Mouse (Mus musculus) limb, embryonic 14.5 days (tissue): ENCODE results near the gene Slc19a3. TPM values are rescaled to one million over a fixed set of nuclear protein-coding genes. Genes with fewer than 3 reads are reported as not detected.

Experiments
- ATAC-seq: fragments of 200-750 bp; cut with Nextera tagmentation; 2 replicates; pipeline ENCODE4 v1.8.0; 2017; ENCODE audit warnings: low read depth, moderate number of reproducible peaks, moderate TSS enrichment; ENCODE audit not compliant: low FRiP score
- DNase-seq: peaks from one replicate; pipeline ENCODE4 v3.0.0-alpha.2; 2015; ENCODE audit warnings: low spot score
- H3K27ac ChIP-seq: fragments of 300-500 bp; sonication (generic); replicated peaks from 2 replicates; pipeline ENCODE4 v1.5.1; 2014; ENCODE audit warnings: low read depth, mild to moderate bottlenecking, low read length, moderate library complexity, mixed read lengths
- H3K27me3 ChIP-seq: fragments of 300-500 bp; sonication (generic); 2 replicates; pipeline ENCODE4 v1.6.1; 2014; ENCODE audit warnings: low read length, mixed read lengths; ENCODE audit not compliant: control insufficient read depth, insufficient read depth
- H3K36me3 ChIP-seq: fragments of 300-500 bp; sonication (generic); 2 replicates; pipeline ENCODE4 v1.6.1; 2014; ENCODE audit warnings: mild to moderate bottlenecking, low read length, moderate library complexity, mixed read lengths; ENCODE audit not compliant: control insufficient read depth, insufficient read depth
- H3K4me1 ChIP-seq: fragments of 300-500 bp; sonication (generic); 2 replicates; pipeline ENCODE4 v1.6.1; 2014; ENCODE audit warnings: antibody characterized with exemption, low read length, mixed read lengths; ENCODE audit not compliant: control insufficient read depth, insufficient read depth
- H3K4me2 ChIP-seq: fragments of 300-500 bp; sonication (generic); replicated peaks from 2 replicates; pipeline ENCODE4 v1.6.1; 2014; ENCODE audit warnings: low read depth, mild to moderate bottlenecking, low read length, moderate library complexity; ENCODE audit not compliant: severe bottlenecking
- H3K4me3 ChIP-seq: fragments of 300-500 bp; sonication (generic); replicated peaks from 2 replicates; pipeline ENCODE4 v1.5.1; 2014; ENCODE audit warnings: low read length
- H3K9ac ChIP-seq: fragments of 300-500 bp; sonication (generic); 2 replicates; pipeline ENCODE4 v1.6.1; 2014; ENCODE audit warnings: mild to moderate bottlenecking, low read depth, low read length, moderate library complexity; ENCODE audit not compliant: severe bottlenecking
- H3K9me3 ChIP-seq: fragments of 300-500 bp; sonication (generic); 2 replicates; pipeline ENCODE4 v1.6.1; 2016; ENCODE audit warnings: low read length; ENCODE audit not compliant: control insufficient read depth
- POLR2A ChIP-seq: fragments of 200-500 bp; IDR thresholded peaks from 2 replicates; pipeline ENCODE4 v1.8.0; 2012; ENCODE audit warnings: inconsistent platforms, mild to moderate bottlenecking, moderate library complexity, borderline replicate concordance; ENCODE audit not compliant: insufficient read depth, insufficient read length; ENCODE audit errors: extremely low read depth
- WGBS: fragments of 180-500 bp; shearing (Covaris S2); extraction: QIAGEN DNeasy Blood & Tissue Kit; methylation state at CpG from one replicate; pipeline ENCODE4 v1.1.7; 2014; 5-methylcytosine and 5-hydroxymethylcytosine counted together
- polyA plus RNA-seq, 2 experiments: library from polyadenylated mRNA; depleted of rRNA in 1 of 2; stranded (reverse) in 1 of 2; unstranded in 1 of 2; fragments of >200 nt; fragmentation: Nextera tagmentation in 1 of 2; extraction: Ambion mirVana in 1 of 2; gene quantifications; 2 replicates each; pipeline versions ENCODE4 v1.2.1 to v1.2.3; 2012 to 2014

The Slc19a3 gene
- polyA plus RNA-seq, 2 experiments, result 0.54 to 1.2 TPM

DNA sequence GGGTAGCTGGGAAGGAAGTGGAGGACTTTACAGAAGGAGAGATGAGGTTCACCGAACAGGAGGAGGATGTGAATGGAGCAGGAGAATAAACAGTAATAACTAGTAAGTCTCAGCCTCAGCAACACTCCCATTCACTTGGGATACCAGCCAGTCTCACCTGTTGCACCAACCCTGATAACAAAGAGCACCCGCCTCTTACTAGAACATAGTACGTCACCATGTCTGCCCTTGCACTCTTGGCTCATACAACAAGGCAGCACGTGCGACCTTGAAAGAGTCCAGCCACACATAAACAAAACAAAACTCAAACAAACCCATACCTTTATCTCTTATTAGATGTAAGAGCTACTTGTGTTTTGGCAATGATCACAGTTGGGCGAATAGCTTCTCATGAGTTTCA, 5.7 kb downstream of the Slc19a3 start:
- H3K27ac ChIP-seq, result no peak overlapping the region
- DNase-seq (no peak), ATAC-seq (no peak)
- no peaks in the 10 kb centered on the region; the same call in 1 of the 2 replicates for H3K4me1 ChIP-seq
- no peak overlapping the region for H3K4me2 ChIP-seq
- WGBS, result 89% methylated on average over 6 of the region's 6 CpGs
- no peak for TF ChIP-seq POLR2A
- H3K36me3 ChIP-seq, result no peaks in the 10 kb centered on the region
- no peak overlapping the region for H3K9ac ChIP-seq
- no peaks in the 10 kb centered on the region for H3K9me3 ChIP-seq
- no peak overlapping the region for H3K4me3 ChIP-seq
- no peaks in the 10 kb centered on the region for H3K27me3 ChIP-seq

DNA sequence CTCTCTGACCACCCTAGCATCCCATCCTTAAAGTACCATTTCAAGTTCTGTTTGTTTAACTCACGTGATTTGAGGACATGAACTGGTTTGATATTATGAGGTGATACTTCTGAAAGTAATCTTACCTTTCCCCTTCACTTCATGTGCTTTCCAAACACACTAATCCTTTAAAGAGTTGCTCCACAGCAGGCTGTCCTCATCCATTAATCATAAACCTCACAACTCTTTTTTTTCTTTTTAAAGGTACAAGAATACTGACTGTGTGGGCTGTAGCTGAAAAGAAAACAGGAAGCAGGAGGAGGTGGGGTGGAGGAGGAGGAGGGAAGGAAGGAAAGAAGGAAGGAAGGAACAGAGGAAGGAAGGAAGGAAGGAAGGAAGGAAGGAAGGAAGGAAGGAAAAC, 6.3 kb downstream of the Slc19a3 start:
- no peak overlapping the region for H3K4me3 ChIP-seq
- no peak overlapping the region for H3K4me2 ChIP-seq
- no peak overlapping the region for H3K9ac ChIP-seq
- H3K9me3 ChIP-seq, result no peaks in the 10 kb centered on the region
- ATAC-seq (no peak), DNase-seq (no peak)
- H3K36me3 ChIP-seq, result no peaks in the 10 kb centered on the region
- no peak for TF ChIP-seq POLR2A
- WGBS, result 37% methylated on average over 1 of the region's 1 CpGs
- no peaks in the 10 kb centered on the region for H3K4me1 ChIP-seq
- no peak overlapping the region for H3K27ac ChIP-seq
- no peaks in the 10 kb centered on the region for H3K27me3 ChIP-seq

DNA sequence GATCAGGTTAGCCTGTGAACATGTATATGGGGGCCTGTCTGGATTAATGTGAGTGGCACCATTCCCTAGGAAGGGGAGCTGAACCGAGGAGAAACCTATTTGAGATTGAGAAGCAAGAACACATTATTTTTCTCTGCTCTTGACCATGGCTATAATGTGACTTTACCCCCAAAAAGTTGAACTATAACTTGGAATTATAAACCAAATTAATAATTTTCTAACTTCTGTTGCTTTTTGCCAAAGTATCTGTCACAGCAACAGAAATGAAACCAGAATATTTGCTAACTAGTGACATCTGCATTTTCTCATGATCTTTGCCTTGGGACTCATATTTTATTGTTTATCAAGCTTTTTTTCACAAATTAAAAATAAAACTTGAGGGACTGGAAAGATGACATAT, 21.7 kb downstream of the Slc19a3 start:
- no peak for TF ChIP-seq POLR2A
- no peak overlapping the region for H3K9ac ChIP-seq
- WGBS, result 74% methylated on average over 1 of the region's 1 CpGs
- H3K27ac ChIP-seq, result no peak overlapping the region
- DNase-seq (no peak), ATAC-seq (no peak)
- no peak overlapping the region for H3K4me3 ChIP-seq
- H3K27me3 ChIP-seq, result no peaks in the 10 kb centered on the region
- no peak overlapping the region for H3K4me2 ChIP-seq
- H3K9me3 ChIP-seq, result no peaks in the 10 kb centered on the region
- no peaks in the 10 kb centered on the region for H3K4me1 ChIP-seq
- no peaks in the 10 kb centered on the region for H3K36me3 ChIP-seq

DNA sequence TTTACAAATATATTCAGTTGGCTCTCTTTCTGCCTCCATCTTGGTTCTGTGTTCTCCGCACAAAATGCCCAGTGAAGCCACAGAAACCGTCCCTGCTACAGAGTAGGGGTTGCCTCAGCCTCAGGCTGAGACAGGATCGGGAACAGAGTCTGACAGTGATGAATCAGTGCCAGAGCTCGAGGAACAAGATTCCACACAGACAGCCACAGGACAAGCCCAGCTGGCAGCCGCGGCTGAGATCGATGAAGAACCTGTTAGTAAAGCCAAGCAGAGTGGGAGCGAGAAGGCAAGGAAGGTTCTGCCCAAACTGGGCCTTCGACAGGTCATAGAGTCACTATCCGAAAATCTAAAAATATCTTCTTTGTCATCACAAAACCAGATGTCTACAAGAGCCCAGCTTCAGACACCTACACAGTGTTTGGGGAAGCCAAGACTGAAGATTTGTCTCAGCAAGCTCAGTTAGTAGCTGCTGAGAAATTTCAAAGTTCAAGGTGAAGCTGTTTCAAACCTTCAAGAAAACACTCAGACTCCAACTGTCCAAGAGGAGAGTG, 22.8 kb downstream of the Slc19a3 start:
- Histone ChIP-seq H3K4me2 (no peak overlapping the region), H3K4me1 (no peaks in the 10 kb centered on the region), H3K27ac (no peak overlapping the region), H3K4me3 (no peak overlapping the region), H3K9ac (no peak overlapping the region), H3K9me3 (no peaks in the 10 kb centered on the region), H3K36me3 (no peaks in the 10 kb centered on the region), H3K27me3 (no peaks in the 10 kb centered on the region)
- no peak for TF ChIP-seq POLR2A
- no peak for ATAC-seq
- no peak for DNase-seq
- WGBS, result 63% methylated on average over 10 of the region's 10 CpGs

DNA sequence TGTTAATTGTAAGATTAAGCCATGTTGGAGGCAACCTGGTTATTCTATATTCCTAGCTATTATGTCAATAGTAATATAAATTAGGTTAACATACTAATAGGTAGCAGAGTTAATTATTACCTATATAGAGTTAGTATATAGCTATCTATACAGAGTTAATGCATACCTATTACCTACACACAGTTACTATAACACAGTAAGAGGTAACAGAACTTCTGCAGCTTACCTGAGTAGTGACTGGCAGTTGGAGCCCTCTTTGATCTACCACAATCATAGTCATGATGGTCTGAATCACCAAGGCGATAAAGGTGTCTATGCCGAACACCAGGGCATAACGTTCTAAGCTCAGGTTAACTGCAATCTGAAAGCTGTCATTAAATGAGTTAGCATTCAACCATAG, 23.8 kb downstream of the Slc19a3 start:
- DNase-seq (no peak), ATAC-seq (no peak)
- Histone ChIP-seq H3K4me3 (no peak overlapping the region), H3K27ac (no peak overlapping the region), H3K27me3 (no peaks in the 10 kb centered on the region), H3K9me3 (no peaks in the 10 kb centered on the region), H3K9ac (no peak overlapping the region), H3K4me2 (no peak overlapping the region), H3K36me3 (no peaks in the 10 kb centered on the region), H3K4me1 (no peaks in the 10 kb centered on the region)
- WGBS, result 91% methylated on average over 3 of the region's 3 CpGs
- no peak for TF ChIP-seq POLR2A

DNA sequence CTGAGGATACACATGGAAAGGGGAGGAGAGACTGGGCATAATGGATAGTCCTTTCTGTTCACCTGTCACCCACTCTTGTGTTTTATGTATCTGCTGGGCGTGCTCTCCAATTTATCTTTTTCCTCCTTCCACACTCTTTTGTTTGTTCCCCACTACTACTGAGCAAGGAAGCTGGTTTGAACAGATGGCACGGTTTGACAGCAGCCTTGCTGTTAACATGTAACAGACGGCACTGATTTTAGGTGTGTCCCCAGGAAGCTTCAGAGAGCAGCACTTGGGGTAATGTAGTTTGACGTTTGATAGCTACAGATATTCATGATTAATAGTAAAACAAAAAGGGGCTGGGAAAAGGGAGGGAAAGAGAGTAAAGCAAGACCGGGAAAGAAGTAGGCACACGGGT, 30.8 kb downstream of the Slc19a3 start:
- Histone ChIP-seq H3K4me1 (no peaks in the 10 kb centered on the region), H3K27me3 (no peaks in the 10 kb centered on the region), H3K36me3 (no peaks in the 10 kb centered on the region), H3K9me3 (no peaks in the 10 kb centered on the region), H3K4me2 (no peak overlapping the region), H3K4me3 (no peak overlapping the region), H3K27ac (no peak overlapping the region), H3K9ac (no peak overlapping the region)
- TF ChIP-seq POLR2A, result no peak
- ATAC-seq (no peak), DNase-seq (no peak)
- WGBS, result 66% methylated on average over 6 of the region's 6 CpGs
